ENCODE assay signal across 12 mouse cellular contexts in the genomic region with DNA sequence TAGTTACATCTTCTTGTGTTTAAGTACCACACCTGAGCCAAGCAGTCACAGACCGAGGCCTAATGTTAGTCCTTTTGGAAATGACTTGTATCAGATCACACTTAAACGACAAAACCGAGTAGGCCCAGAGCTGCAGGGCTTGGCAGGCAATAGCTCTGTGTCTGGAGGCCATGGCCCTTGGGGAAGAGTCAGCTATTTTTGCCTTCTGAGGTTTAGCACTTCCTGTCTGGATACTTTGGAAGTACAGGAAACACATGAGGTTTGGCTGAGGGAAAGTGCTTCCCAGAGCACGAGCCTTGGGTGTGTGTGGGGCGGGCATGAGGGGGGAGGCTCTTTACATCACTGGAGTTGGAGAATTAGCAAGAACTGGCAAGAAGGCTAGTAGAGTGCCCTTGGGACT. TPM values are rescaled to one million over a fixed set of nuclear protein-coding genes. Genes with fewer than 3 reads are reported as not detected.
DNase-seq lines count a peak whose midpoint lies in the region; ATAC-seq and TF ChIP-seq lines count a peak whose summit lies in the region.
"Had no signal": no experiment of that assay in that cellular context is flagged by ENCODE, and none has a peak within 500 bp of the region (broad histone marks: within the 10 kb centered on the region; RNA-seq: fewer than 3 reads in every experiment).

No protein-coding gene starts in this region.

- H3K4me1 ChIP-seq in lung, postnatal 0 days (ENCODE audit: insufficient read depth, low read depth, low read length), result peaks cover 11% of the 10 kb centered on the region; the same call in 1 of the 2 replicates
- H3K4me1 ChIP-seq: stomach, embryonic 15.5 days had no signal

- no peak for TF ChIP-seq EP300 in lung, postnatal 0 days (IDR thresholded peaks at IDR 0.05)

- no peak overlapping the region; the same call in 1 of the 2 replicates for H3K27ac ChIP-seq in lung, postnatal 0 days (ENCODE audit: low read length)
- H3K27ac ChIP-seq: embryonic facial prominence, embryonic 12.5 days; stomach, embryonic 15.5 days had no signal

- no peak for TF ChIP-seq CTCF in lung, postnatal 0 days (IDR thresholded peaks at IDR 0.05)

- H3K36me3 ChIP-seq in lung, postnatal 0 days (ENCODE audit: insufficient read depth, low read length), result no peaks in the 10 kb centered on the region
- H3K36me3 ChIP-seq in myocyte (ENCODE audit: control insufficient read depth, insufficient read depth), result no peaks in the 10 kb centered on the region
- H3K36me3 ChIP-seq: embryonic facial prominence, embryonic 12.5 days; stomach, embryonic 15.5 days had no signal

- H3K4me3 ChIP-seq in lung, postnatal 0 days (ENCODE audit: low read depth, low read length), result no peak overlapping the region
- no peak overlapping the region for H3K4me3 ChIP-seq in myocyte
- H3K4me3 ChIP-seq: embryonic facial prominence, embryonic 12.5 days; stomach, embryonic 15.5 days had no signal

- H3K4me2 ChIP-seq in lung, postnatal 0 days (replicated peaks; ENCODE audit: low read depth, low read length), result no peak overlapping the region
- peak overlapping the region; percentile 18 for H3K4me2 ChIP-seq in myocyte (ENCODE audit: low read depth)
- H3K4me2 ChIP-seq: embryonic facial prominence, embryonic 12.5 days; stomach, embryonic 15.5 days had no signal

- ATAC-seq in lung, postnatal 0 days, result peak; percentile 40; the same call in 1 of the 2 replicates
- ATAC-seq: inflammation-experienced regulatory T-cells, adult 6 months had no signal

- no peaks in the 10 kb centered on the region for H3K79me2 ChIP-seq in myocyte (ENCODE audit: control insufficient read depth, insufficient read depth)

- no peaks in the 10 kb centered on the region for H3K27me3 ChIP-seq in lung, postnatal 0 days (replicated peaks; ENCODE audit: insufficient read depth, low read length)
- H3K27me3 ChIP-seq in myocyte (ENCODE audit: control insufficient read depth, insufficient read depth, insufficient read length), result no peaks in the 10 kb centered on the region
- H3K27me3 ChIP-seq: embryonic facial prominence, embryonic 12.5 days; stomach, embryonic 15.5 days had no signal

- no peak for TF ChIP-seq POLR2A in myocyte (IDR thresholded peaks at IDR 0.05; ENCODE audit: insufficient read length, low read depth)

- H3K9me3 ChIP-seq in lung, postnatal 0 days (ENCODE audit: low read length), result no peaks in the 10 kb centered on the region
- H3K9me3 ChIP-seq: embryonic facial prominence, embryonic 12.5 days; stomach, embryonic 15.5 days had no signal

- 43% methylated on average over 5 of the region's 5 CpGs for WGBS in lung, postnatal 0 days

- H3K9ac ChIP-seq in lung, postnatal 0 days (replicated peaks; ENCODE audit: low read depth), result no peak overlapping the region
- H3K9ac ChIP-seq: embryonic facial prominence, embryonic 12.5 days; stomach, embryonic 15.5 days had no signal

- peak; percentile 50 for DNase-seq in adrenal gland, adult 2 months
- DNase-seq in adrenal gland, adult 8-10 months, result no peak
- DNase-seq in lung, postnatal 0 days (ENCODE audit: low spot score), result peak; percentile 9
- no peak for DNase-seq in lung, postnatal 36 days
- DNase-seq in heart, postnatal 4 days, result peak; percentile 32
- no peak for DNase-seq in urinary bladder, postnatal 14 days (ENCODE audit: low spot score)
- DNase-seq in right cerebral cortex, postnatal 4 days, result no peak
- DNase-seq: right cerebral cortex, adult 18-20 months had no signal

- H3ac ChIP-seq in myocyte (ENCODE audit: control insufficient read depth, insufficient read length), result no peak overlapping the region

TF ChIP-seq in myocyte, 11 proteins besides CTCF, POLR2A, EP300 and RAD21:
- no peak for TF ChIP-seq POLR2AphosphoS2 (IDR thresholded peaks at IDR 0.05; ENCODE audit: insufficient read length, low read depth)
- no peak for TF ChIP-seq CEBPB (IDR thresholded peaks at IDR 0.05; ENCODE audit: insufficient read depth, poor library complexity, severe bottlenecking)
- TF ChIP-seq TCF3 (IDR thresholded peaks at IDR 0.05; ENCODE audit: insufficient read length, low read depth), result no peak
- TF ChIP-seq MAX (IDR thresholded peaks at IDR 0.05; ENCODE audit: low read depth), result no peak
- no peak for TF ChIP-seq TCF12 (IDR thresholded peaks at IDR 0.05; ENCODE audit: insufficient read depth, poor library complexity, severe bottlenecking)
- TF ChIP-seq SRF (IDR thresholded peaks at IDR 0.05; ENCODE audit: control insufficient read depth, insufficient read length, low read depth), result no peak
- no peak for TF ChIP-seq MYOD1 (IDR thresholded peaks at IDR 0.05; ENCODE audit: control insufficient read depth in 1 of 3, insufficient read length in 2 of 3, low read depth in 2 of 3)
- no peak for TF ChIP-seq E2F4 (IDR thresholded peaks at IDR 0.05; ENCODE audit: insufficient read depth)
- TF ChIP-seq MYOG (IDR thresholded peaks at IDR 0.05; ENCODE audit: control insufficient read depth in 1 of 3, insufficient read depth in 1 of 3, insufficient read length in 2 of 3, low read depth in 2 of 3), result no peak
- TF ChIP-seq REST (IDR thresholded peaks at IDR 0.05; ENCODE audit: insufficient read depth, insufficient read length), result no peak
- no peak for TF ChIP-seq USF1 (IDR thresholded peaks at IDR 0.05; ENCODE audit: low read depth)
TF ChIP-seq in myocyte: peak in this region for 0.

RNA-seq across cellular contexts. Expression of a gene that starts 13.7 kb away (rescaled TPM):
- 1 to 10 TPM; 7.4 to 10.0 TPM for total RNA-seq in adrenal gland, adult 2 months (2021)
- polyA plus RNA-seq in adrenal gland, adult 2 months (2012; rRNA removed), result 9.2 and 11.1 TPM in 2 replicates
- total RNA-seq in adrenal gland, adult 8-10 months (2022), result 10 to 100 TPM; 11.4 to 16.4 (median 14.5) TPM
- 3.4 and 4.3 TPM in 2 replicates for polyA plus RNA-seq in lung, postnatal 0 days (2015; fragmentation: Nextera tagmentation; extraction: Ambion mirVana)
- total RNA-seq in heart, postnatal 4 days (2021), result 1 to 10 TPM; 4.4 to 4.6 TPM
- 5.4 TPM for polyA plus RNA-seq in myocyte (2012; fragmentation: generic; extraction: Trizol)

RNA-seq across cellular contexts. Expression of a gene that starts 14.7 kb away (rescaled TPM):
- total RNA-seq in adrenal gland, adult 2 months (2021), result 10 to 100 TPM; 14.0 to 44.3 TPM
- polyA plus RNA-seq in adrenal gland, adult 2 months (2012; rRNA removed), result 33.2 and 42.1 TPM in 2 replicates
- total RNA-seq in adrenal gland, adult 8-10 months (2022), result 10 to 100 TPM; 10.8 to 29.6 (median 21.0) TPM
- polyA plus RNA-seq in lung, postnatal 0 days (2015; fragmentation: Nextera tagmentation; extraction: Ambion mirVana), result 22.3 and 23.6 TPM in 2 replicates
- total RNA-seq in heart, postnatal 4 days (2021), result 10 to 100 TPM; 15.4 to 17.3 TPM
- polyA plus RNA-seq in myocyte (2012; fragmentation: generic; extraction: Trizol), result 44.0 TPM

Comparison
In these comparisons a context has a peak if more than half of its experiments do, and no peak if none do; other contexts are left out.
1. DNase-seq: peak in adrenal gland, adult 2 months (single experiment), lung, postnatal 0 days (single experiment) and heart, postnatal 4 days (single experiment); none in adrenal gland, adult 8-10 months (single experiment), lung, postnatal 36 days (single experiment), urinary bladder, postnatal 14 days (single experiment) and right cerebral cortex, postnatal 4 days (single experiment).